Mouse (Mus musculus) cerebellum, adult 2 months (tissue): ENCODE measurements at regions not wholly inside any gene's neighbourhood (a gene's known extent, or its start where the extent isn't known, plus 50 kb on each side); places are given as distances from the start of the nearest gene placed in this dataset.

Source experiments
- CTCF ChIP-seq: fragments of 200-500 bp; IDR thresholded peaks from 2 replicates; pipeline ENCODE4 v1.5.1; 2011; ENCODE audit warnings: low read depth, mild to moderate bottlenecking, control low read depth, low read length, moderate library complexity, borderline replicate concordance; ENCODE audit not compliant: insufficient read depth
- POLR2A ChIP-seq: fragments of 200-500 bp; IDR thresholded peaks from 2 replicates; pipeline ENCODE4 v1.6.1; 2011; ENCODE audit warnings: low read length, control low read depth, borderline replicate concordance; ENCODE audit not compliant: insufficient read depth

DNA sequence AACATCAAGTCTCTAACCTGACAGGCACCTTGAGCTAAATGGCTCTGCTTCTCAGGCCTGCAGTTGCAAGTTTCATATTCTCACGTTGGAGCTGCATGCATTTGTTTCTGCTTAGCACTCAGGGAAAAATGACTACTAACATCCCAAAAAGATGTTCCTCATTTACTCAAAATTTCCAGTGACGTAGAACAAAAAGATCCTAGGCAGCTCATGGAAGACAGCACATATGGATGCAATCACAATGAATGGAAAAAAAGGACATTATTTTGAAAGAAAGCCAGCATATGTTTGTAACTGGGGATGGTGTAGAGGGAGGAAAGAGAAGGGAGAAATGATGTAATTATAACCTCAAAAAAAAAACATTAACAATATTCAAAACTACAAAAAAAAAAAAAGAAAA lies 751.2 kb upstream of the Fbxo33 start:
- no peak for TF ChIP-seq CTCF
- no peak for TF ChIP-seq POLR2A
